Mouse (Mus musculus) left cerebral cortex, adult 2 months (tissue): ENCODE data around the gene Frmd8. TPM values are rescaled to one million over a fixed set of nuclear protein-coding genes. Genes with fewer than 3 reads are reported as not detected.

Experiments
- DNase-seq, 2 experiments: peaks; one replicate each; pipeline ENCODE4 v3.0.0; 2021 to 2022; ENCODE audit warnings: low spot score in 2 of 2, mixed read lengths in 1 of 2; ENCODE audit errors: extremely low spot score in 1 of 2
- H3K27ac ChIP-seq: fragments of 200-600 bp; 2 replicates; pipeline ENCODE4 v1.8.1; 2022
- H3K4me3 ChIP-seq: fragments of 200-600 bp; 2 replicates; pipeline ENCODE4 v1.8.1; 2022
- CTCF ChIP-seq: fragments of 200-600 bp; IDR thresholded peaks from 2 replicates; pipeline ENCODE4 v1.8.1; 2022; ENCODE audit warnings: antibody characterized with exemption, mild to moderate bottlenecking, moderate library complexity
- intact Hi-C: fragments of 180-260 bp; cut with DNase I; formaldehyde crosslinking; loops from one replicate; pipeline ENCODE4 v1.15.1; 2025
- long read RNA-seq, 2 experiments: library from polyadenylated mRNA; stranded (forward); transcript quantifications; one replicate each; pipeline ENCODE4 v2.0.0; 2021; ENCODE audit warnings: borderline mapping rate in 2 of 2
- total RNA-seq, 2 experiments: library from RNA; stranded (reverse); gene quantifications; 2 replicates each; pipeline ENCODE4 v1.2.3; 2021

Gene Frmd8
- 10 to 100 TPM; 10.1 to 13.4 TPM for total RNA-seq
- long read RNA-seq, experiment 1, full-length matches to known transcripts = 24 of 32 reads
- long read RNA-seq, experiment 1, partial matches to known transcripts = 3 of 32 reads
- long read RNA-seq, experiment 1, other reads (novel, unspliced or antisense) = 5 of 32 reads
- long read RNA-seq, experiment 2, full-length matches to known transcripts = 19 of 29 reads
- long read RNA-seq, experiment 2, partial matches to known transcripts = 1 of 29 reads
- long read RNA-seq, experiment 2, other reads (novel, unspliced or antisense) = 9 of 29 reads

GRCm38 (mm10) chr19:5874969-5875480, at the start of gene Frmd8:
Gene Frmd8, minus strand, starts transcription at chr19:5875274.
- intact Hi-C loops = loop anchor here (2.0 to 5.0 kb wide), 2 partner anchors 24 to 163 kb away; no protein-coding TSS in a partner anchor
- TF ChIP-seq CTCF = no peak
- H3K4me3 ChIP-seq = peak within 1 kb of the TSS; percentile 91
- H3K27ac ChIP-seq = peak within 1 kb of the TSS; percentile 87
- DNase-seq = peak; percentile 88 to 91

DNA sequence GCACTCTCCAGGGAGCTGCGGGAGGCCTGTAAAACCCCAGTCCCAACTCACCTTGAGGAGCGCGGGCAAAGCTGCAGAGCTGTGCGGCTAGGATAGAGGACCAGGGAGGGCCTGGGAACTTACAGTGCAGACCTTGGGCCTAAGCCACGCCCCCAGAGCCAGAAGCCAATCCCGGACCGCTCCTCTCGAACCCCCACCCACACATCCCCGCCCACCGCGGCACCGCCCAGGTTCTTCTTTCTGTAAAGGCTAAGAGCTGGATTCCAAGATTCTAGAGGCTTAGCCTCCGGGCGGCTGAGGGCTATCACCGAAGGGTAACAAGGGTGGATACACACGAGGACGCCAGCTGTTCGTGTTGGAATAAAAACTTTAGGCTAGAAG, 49.6 kb upstream of the Frmd8 start, which contains the start of gene Cdc42ep2:
Cdc42ep2 (minus strand) TSS at position 104 of the 381 bp plus-strand sequence.
- peak within 1 kb of the TSS; percentile 84 for H3K4me3 ChIP-seq
- TF ChIP-seq CTCF = no peak
- peak within 1 kb of the TSS; percentile 73 for H3K27ac ChIP-seq
- intact Hi-C loops = loop anchor here (1.0 to 2.0 kb wide), 2 partner anchors 32 to 90 kb away; partner anchors contain the start of gene Capn1
- peak; percentile 90 to 91 for DNase-seq

- intact Hi-C loops = loop anchor here (1.0 to 2.0 kb wide), 2 partner anchors 32 to 91 kb away; partner anchors contain the start of gene Capn1
These were observed 49.1 kb upstream of the Frmd8 start for GRCm38 (mm10) chr19:5923990-5924712.

GRCm38 (mm10) chr19:5922963-5923362, 47.9 kb upstream of the Frmd8 start:
- DNase-seq = no peak
- no peak for TF ChIP-seq CTCF
- H3K4me3 ChIP-seq = no peak overlapping the region
- intact Hi-C loops = no loop called here
- H3K27ac ChIP-seq = no peak overlapping the region

More at GRCm38 (mm10) chr19:5923990-5924712, 49.1 kb upstream of the Frmd8 start:
- Histone ChIP-seq H3K4me3 (peak overlapping the region; percentile 84), H3K27ac (peak overlapping the region; percentile 73)
- peak; percentile 84 to 88 for DNase-seq
- TF ChIP-seq CTCF = peak; percentile 85

DNA sequence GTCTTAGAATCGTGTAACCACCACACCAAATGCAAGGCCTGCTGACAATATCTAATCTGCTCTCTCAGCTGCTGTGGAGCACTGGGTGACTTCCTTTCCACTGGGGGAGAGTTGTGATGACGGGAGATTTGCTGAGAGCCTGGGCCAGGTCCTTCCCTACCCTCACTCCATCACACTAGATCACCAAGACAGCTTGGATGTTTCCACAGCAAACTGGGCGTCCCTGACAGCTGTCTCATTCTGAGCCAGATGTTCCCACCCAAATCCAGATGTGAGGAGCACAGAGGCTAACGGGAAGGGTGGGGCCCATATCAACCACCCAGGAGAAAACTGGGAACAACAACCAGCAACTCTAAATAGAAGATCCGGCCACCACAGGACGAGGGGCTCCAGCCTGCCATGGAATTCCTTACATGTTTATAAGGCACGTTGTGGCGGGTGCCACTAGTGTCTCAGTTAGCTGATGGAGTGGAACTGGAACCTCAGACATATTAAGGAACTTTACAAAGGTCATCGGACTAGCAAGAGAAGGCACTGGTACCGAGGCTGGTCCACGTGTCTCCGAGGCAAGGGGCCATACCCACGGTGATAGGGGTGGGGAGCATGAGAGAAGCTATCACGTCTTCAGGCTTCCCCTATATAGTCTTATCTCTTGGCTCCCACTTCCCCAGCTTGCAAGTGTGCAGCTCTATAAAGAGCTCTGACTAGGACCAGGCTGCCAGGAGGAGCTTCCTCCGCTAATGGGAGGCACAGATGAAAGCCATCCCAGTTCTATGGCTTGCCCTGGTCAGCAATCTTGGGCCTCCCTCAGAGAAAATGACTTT, 47.3 kb upstream of the Frmd8 start:
- intact Hi-C loops = no loop called here
- H3K4me3 ChIP-seq = no peak overlapping the region
- H3K27ac ChIP-seq = no peak overlapping the region
- no peak for DNase-seq
- no peak for TF ChIP-seq CTCF

GRCm38 (mm10) chr19:5921715-5922114, 46.6 kb upstream of the Frmd8 start:
- H3K4me3 ChIP-seq = no peak overlapping the region
- intact Hi-C loops = no loop called here
- DNase-seq = no peak
- TF ChIP-seq CTCF = no peak
- no peak overlapping the region for H3K27ac ChIP-seq

DNA sequence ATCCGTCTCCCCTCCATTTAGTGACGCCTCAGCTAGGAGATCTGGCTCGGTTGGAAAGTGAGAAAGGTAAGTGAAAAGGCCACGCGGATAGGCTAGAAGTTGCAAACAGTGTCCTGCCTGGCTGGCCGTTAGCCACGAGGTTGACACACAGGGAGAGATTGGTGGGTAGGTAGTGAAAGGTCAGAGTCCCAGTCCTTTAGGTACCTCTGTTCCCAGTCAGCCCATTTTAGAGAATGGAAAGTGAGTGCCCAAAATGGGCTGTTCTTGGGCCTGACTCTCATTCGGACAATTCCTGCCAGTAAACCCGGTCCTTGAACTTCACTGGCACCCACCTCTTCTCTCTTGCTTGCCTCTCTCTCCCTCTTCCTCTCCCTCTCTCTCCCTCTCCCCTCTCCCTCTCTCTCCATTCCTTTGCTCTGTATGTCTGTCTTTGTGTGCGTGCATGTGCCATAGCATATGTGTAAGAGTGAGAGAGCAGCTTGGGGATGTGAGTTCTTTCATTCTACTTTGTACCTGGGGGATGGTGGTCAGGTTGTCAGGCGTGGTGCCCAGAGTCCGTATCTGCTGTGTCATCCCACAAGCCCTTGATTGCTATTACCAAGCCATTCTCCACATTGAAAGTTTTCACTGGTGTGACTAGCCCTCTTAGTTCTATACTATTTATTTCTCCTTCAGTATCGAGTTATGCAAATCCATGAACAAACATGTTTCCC, 38.1 kb upstream of the Frmd8 start, which contains the start of gene Dpf2:
Dpf2 (minus strand) TSS at position 4 of the 713 bp plus-strand sequence.
- no peak for TF ChIP-seq CTCF
- Histone ChIP-seq H3K4me3 (peak within 1 kb of the TSS; percentile 97), H3K27ac (peak within 1 kb of the TSS; percentile 87)
- no peak for DNase-seq
- intact Hi-C loops = no loop called here

GRCm38 (mm10) chr19:5912103-5913006, 37.3 kb upstream of the Frmd8 start:
- Histone ChIP-seq H3K4me3 (peak overlapping the region; percentile 97), H3K27ac (peak overlapping the region; percentile 87)
- peak; percentile 98 for DNase-seq
- no peak; the same call in 1 of the 2 replicates for TF ChIP-seq CTCF
- intact Hi-C loops = no loop called here

DNA sequence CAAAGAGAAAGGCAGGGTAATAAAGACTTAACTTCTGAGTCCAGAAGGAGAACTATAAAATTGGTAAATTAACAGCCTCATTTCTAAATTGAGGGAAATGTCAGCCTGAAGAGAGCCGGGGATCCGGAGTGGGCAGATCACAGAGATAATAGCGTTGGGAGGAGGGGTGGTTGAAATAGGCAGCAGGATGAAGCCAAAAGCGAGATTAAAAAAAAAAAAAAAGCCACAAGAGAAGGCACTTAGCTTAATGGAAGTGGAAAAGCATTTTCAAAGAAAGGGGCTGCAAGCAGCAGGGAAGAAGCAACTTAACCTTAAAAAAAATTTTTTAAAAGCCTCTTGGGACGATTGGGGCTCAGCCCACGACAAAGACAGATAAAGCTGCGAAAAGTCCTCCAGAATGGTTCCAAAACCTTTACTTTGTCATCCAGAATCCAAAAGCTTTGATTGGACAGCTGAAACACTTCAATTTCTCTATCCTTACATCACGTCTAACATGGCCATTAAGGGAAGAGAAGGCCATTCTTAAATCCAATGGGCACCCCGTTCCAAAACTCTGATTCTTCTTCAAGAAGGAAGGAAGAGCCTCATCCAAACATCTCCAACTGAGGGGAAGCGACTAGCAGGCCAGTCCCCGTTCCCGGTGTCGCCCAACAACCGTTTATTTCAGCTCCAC, 36.5 kb upstream of the Frmd8 start:
- H3K27ac ChIP-seq = peak overlapping the region; percentile 85; the same call in 1 of the 2 replicates
- intact Hi-C loops = no loop called here
- no peak for TF ChIP-seq CTCF
- DNase-seq = no peak
- peak overlapping the region; percentile 97 for H3K4me3 ChIP-seq

DNA sequence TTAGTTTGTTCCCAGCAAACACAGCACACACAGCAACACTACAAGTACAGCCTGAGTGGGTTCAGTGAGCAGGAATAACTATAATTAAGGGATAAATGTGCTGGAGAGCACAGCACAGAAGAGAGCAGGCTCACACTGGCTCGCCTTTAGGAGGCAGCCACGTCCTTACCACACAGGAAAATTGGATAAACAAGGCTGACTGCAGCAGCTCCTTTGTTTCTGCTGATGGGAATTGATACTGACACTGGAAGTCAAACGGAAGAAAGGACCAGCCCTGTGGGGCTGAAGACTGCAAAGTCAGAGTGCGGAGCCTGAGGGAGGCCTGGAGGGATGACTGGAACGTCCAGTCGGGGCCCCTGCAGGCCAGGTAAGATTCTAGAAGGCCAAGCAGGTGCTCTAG, 35.1 kb upstream of the Frmd8 start:
- H3K4me3 ChIP-seq = no peak overlapping the region
- intact Hi-C loops = no loop called here
- H3K27ac ChIP-seq = no peak overlapping the region
- no peak for DNase-seq
- TF ChIP-seq CTCF = no peak
